Mouse (Mus musculus) small intestine, adult 2 months (tissue): ENCODE measurements at regions not wholly inside any gene's neighbourhood (a gene's known extent, or its start where the extent isn't known, plus 50 kb on each side); places are given as distances from the start of the nearest gene placed in this dataset.

Experiments used
- CTCF ChIP-seq: fragments of 200-500 bp; IDR thresholded peaks from 2 replicates; pipeline ENCODE4 v1.5.1; 2012; ENCODE audit warnings: low read depth, mild to moderate bottlenecking, control low read depth, inconsistent platforms, low read length, moderate library complexity, mixed read lengths; ENCODE audit not compliant: insufficient replicate concordance, insufficient read length; ENCODE audit errors: extremely low read depth
- POLR2A ChIP-seq: fragments of 200-500 bp; IDR thresholded peaks from 2 replicates; pipeline ENCODE4 v1.6.1; 2012; ENCODE audit warnings: low read depth, mild to moderate bottlenecking, control low read depth, inconsistent platforms, low read length, moderate library complexity

GRCm38 (mm10) chr2:166335702-166336101 lies 180.2 kb upstream of the Sulf2 start:
- TF ChIP-seq CTCF = no peak
- TF ChIP-seq POLR2A = no peak
